Mouse (Mus musculus) heart, adult 2 months (tissue): ENCODE measurements around the gene Zfp119b. TPM values are rescaled to one million over a fixed set of nuclear protein-coding genes. Genes with fewer than 3 reads are reported as not detected.

Experiments used
- DNase-seq, 2 experiments: peaks; one replicate each; pipeline ENCODE4 v3.0.0; 2021
- H3K27ac ChIP-seq: fragments of 200-600 bp; 2 replicates; pipeline ENCODE4 v1.8.1; 2022
- H3K27me3 ChIP-seq: fragments of 200-500 bp; 2 replicates; pipeline ENCODE4 v1.6.1; 2012; ENCODE audit warnings: mild to moderate bottlenecking, low read length, inconsistent platforms, mixed read lengths; ENCODE audit not compliant: control insufficient read depth, insufficient read depth
- H3K36me3 ChIP-seq: fragments of 200-500 bp; 2 replicates; pipeline ENCODE4 v1.6.1; 2012; ENCODE audit warnings: low read length, inconsistent platforms; ENCODE audit not compliant: control insufficient read depth, insufficient read depth
- H3K4me1 ChIP-seq: fragments of 200-500 bp; 2 replicates; pipeline ENCODE4 v1.6.1; 2011; ENCODE audit warnings: low read length; ENCODE audit not compliant: control insufficient read depth, insufficient read depth
- H3K4me3 ChIP-seq: fragments of 200-600 bp; 2 replicates; pipeline ENCODE4 v1.8.1; 2022
- H3K79me2 ChIP-seq: fragments of 200-500 bp; replicated peaks from 2 replicates; pipeline ENCODE4 v1.6.1; 2012; ENCODE audit warnings: mild to moderate bottlenecking, inconsistent platforms, low read length, moderate library complexity, mixed read lengths; ENCODE audit not compliant: control insufficient read depth, insufficient read depth
- H3K9ac ChIP-seq: fragments of 200-500 bp; 2 replicates; pipeline ENCODE4 v1.6.1; 2012; ENCODE audit warnings: low read depth, mild to moderate bottlenecking, control low read depth, inconsistent platforms, low read length, mixed read lengths
- CTCF ChIP-seq: fragments of 200-600 bp; IDR thresholded peaks from 2 replicates; pipeline ENCODE4 v1.8.1; 2022; ENCODE audit warnings: antibody characterized with exemption, mild to moderate bottlenecking, moderate library complexity
- EP300 ChIP-seq: fragments of 200-500 bp; IDR thresholded peaks from 2 replicates; pipeline ENCODE4 v1.6.1; 2011; ENCODE audit warnings: low read depth, low read length, control low read depth; ENCODE audit not compliant: insufficient read depth
- POLR2A ChIP-seq: fragments of 200-500 bp; IDR thresholded peaks from 2 replicates; pipeline ENCODE4 v1.6.1; 2011; ENCODE audit warnings: mild to moderate bottlenecking, low read depth, low read length, control low read depth; ENCODE audit not compliant: insufficient read depth
- WGBS: fragments of 180-500 bp; shearing (Covaris S2); methylation state at CpG from one replicate; pipeline ENCODE4 v1.1.7; 2018; 5-methylcytosine and 5-hydroxymethylcytosine counted together
- intact Hi-C: fragments of 180-260 bp; cut with DNase I; formaldehyde crosslinking; loops from one replicate; pipeline ENCODE4 v1.15.1; 2025
- polyA plus RNA-seq: library from polyadenylated mRNA; depleted of rRNA; stranded (reverse); fragments of >200 nt; gene quantifications from 2 replicates; pipeline ENCODE4 v1.2.3, GENCODE M21; 2012
- total RNA-seq, 2 experiments: library from RNA; stranded (reverse); gene quantifications; 2 replicates each; pipeline ENCODE4 v1.2.3; 2021

Zfp119b gene
- total and polyA plus RNA-seq, 3 experiments: 0.49 to 3.9 (median 2.5) TPM

DNA sequence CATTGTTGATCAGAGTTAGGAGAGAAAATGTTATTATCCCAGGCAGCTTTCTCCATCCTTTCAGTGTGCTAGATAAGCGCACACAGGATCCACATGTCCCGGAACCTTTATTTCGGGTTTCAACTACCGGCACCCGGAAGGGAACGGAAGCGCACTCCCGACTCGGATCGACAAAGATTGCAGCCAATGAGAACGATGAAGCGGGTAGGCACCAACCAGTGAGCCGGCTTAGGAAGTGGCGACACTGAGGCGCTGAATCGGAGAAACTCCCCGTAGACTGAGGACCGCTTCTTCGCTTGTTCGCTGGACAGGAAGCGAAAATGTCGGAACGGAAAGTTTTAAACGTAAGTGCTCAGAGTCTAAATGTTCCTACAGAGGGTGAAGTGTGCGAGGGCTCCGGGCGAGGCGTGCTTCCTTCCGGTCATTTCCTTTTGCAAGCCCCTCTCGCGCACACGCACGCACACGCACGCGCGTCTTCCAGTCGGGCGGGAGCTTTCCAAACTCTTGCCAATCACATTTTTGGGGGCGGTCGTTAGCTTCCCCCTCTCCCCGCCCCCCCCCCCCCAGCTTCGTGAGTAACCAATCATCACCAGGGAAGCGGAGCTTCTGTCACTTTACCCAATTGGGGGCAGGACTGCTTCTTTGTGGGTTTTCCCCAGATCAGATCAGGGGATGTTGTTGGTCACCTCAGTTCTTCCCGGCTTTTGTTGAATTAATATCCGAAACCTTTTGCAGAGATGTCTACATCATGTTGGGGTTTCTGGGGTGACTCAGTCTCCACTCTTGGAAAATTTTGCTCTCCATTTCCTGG lies 9.8 kb upstream of the Zfp119b start, which contains the start of gene Yju2:
Gene Yju2, plus strand, starts transcription at position 182 of the 811 bp plus-strand sequence.
- DNase-seq: peak; percentile 92 to 95
- Histone ChIP-seq H3K36me3 (no peaks in the 10 kb centered on the region), H3K79me2 (no peaks in the 10 kb centered on the region), H3K27ac (peak within 1 kb of the TSS; percentile 95), H3K27me3 (no peaks in the 10 kb centered on the region), H3K4me3 (peak within 1 kb of the TSS; percentile 72), H3K4me1 (peaks cover 4% of the 10 kb centered on the region), H3K9ac (peak within 1 kb of the TSS; percentile 55)
- intact Hi-C loops: loop anchor here (2.0 to 10.0 kb wide), 4 partner anchors 14 to 296 kb away; partner anchors contain the start of genes Fem1a, Pot1b and Sh3gl1
- WGBS: under 1% methylated on average over 46 of the region's 46 CpGs
- peak; percentile 42; the same call in 1 of the 2 replicates for TF ChIP-seq EP300
- peak; percentile 86 for TF ChIP-seq POLR2A
- no peak for TF ChIP-seq CTCF

DNA sequence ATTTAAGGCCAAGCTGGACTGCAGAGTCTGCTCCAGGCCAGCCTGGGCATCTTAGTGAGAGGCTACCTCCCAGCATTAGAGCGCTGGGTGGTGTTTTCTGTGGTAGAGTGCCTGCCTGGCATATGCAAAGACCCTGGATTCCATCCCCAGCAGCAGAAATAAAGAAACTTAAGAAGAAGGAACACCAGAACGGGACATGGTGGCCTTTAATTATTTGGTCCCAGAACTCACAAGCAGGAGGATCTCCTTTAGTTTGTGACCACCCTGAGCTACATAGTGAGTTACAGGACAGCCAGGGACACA lies 9.2 kb upstream of the Zfp119b start:
- Histone ChIP-seq H3K36me3 (no peaks in the 10 kb centered on the region), H3K27ac (peak overlapping the region; percentile 95), H3K9ac (no peak overlapping the region), H3K79me2 (no peaks in the 10 kb centered on the region), H3K27me3 (no peaks in the 10 kb centered on the region), H3K4me1 (peaks cover 4% of the 10 kb centered on the region), H3K4me3 (peak overlapping the region; percentile 72)
- DNase-seq: no peak
- 20% methylated on average over 2 of the region's 2 CpGs for WGBS
- TF ChIP-seq POLR2A: no peak
- no peak for TF ChIP-seq CTCF
- TF ChIP-seq EP300: no peak
- intact Hi-C loops: loop anchor here (2.0 to 10.0 kb wide), 4 partner anchors 14 to 296 kb away; partner anchors contain the start of genes Fem1a, Pot1b and Sh3gl1

DNA sequence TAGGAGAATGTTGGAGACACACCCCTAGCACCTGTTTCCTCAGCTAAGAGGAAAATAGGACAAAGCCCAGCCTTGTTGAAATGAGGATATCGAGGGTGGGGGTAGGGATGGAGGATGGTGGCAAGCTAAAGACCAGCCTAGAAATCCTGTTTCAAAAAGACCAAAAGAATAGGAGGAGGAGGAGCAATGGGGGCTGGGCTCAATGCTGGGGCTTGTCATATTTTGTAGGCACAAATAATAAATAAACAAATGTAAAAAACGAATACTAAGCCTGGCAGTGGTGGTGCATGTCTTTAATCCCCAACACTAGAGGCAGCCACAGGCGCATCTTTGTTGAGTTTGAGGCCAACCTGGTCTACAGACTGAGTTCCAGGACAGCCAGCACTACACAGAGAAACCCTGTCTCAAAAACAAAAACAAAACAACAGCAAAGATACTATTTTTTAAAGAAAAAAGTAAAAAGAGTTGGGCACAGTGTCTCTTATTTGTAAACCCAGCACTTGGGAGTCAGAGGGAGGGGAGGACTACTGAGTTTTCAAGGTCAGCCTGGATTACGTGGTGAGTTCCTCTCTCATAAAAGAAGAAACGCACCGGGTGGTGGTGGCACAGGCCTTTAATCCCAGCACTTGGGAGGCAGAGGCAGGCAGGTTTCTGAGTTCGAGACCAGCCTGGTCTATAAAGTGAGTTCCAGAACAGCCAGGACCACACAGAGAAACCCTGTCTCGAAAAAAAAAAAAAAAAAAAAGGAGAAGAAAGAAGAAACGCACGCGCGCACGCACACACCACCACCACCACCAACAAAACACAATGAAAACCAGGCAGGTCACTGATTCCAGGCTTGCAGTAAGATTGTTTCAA lies 8.7 kb upstream of the Zfp119b start:
- intact Hi-C loops: loop anchor here (1.0 to 10.0 kb wide), 5 partner anchors 13 to 297 kb away; partner anchors contain the start of genes Fem1a, Pot1b, Sh3gl1 and Zfp959
- TF ChIP-seq POLR2A (no peak), EP300 (no peak)
- H3K9ac ChIP-seq: no peak overlapping the region
- H3K27me3 ChIP-seq: no peaks in the 10 kb centered on the region
- H3K4me1 ChIP-seq: peaks cover 4% of the 10 kb centered on the region
- peak overlapping the region; percentile 72; the same call in 1 of the 2 replicates for H3K4me3 ChIP-seq
- WGBS: 79% methylated on average over 13 of the region's 13 CpGs
- no peaks in the 10 kb centered on the region for H3K79me2 ChIP-seq
- no peaks in the 10 kb centered on the region for H3K36me3 ChIP-seq
- peak overlapping the region; percentile 95 for H3K27ac ChIP-seq
- no peak for DNase-seq

DNA sequence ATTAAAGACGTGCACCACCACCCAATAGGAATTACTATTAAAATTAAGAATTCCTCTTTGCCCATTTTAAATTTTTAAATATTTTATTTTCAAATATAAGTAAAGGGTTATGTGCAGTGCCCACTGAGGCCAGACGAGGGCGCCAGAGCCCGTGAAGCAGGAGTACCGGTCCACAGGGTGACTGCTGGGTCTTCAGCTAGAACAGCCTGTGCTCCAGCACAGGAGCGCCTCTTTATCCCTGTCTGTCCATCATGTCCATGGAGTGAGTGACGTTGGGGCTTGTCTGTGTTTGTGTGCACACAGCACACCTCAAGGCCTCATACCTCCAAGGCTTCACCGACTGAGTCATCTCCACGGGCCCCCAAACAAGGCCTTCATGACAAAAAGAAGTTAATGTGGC lies 7.9 kb upstream of the Zfp119b start:
- Histone ChIP-seq H3K4me3 (no peak overlapping the region), H3K27me3 (no peaks in the 10 kb centered on the region), H3K9ac (no peak overlapping the region), H3K27ac (no peak overlapping the region), H3K4me1 (peaks cover 4% of the 10 kb centered on the region), H3K36me3 (no peaks in the 10 kb centered on the region), H3K79me2 (no peaks in the 10 kb centered on the region)
- TF ChIP-seq CTCF: peak; percentile 98
- 0 out of 2 replicates have a peak, but pooled peaks have one; percentile 29 for TF ChIP-seq EP300
- TF ChIP-seq POLR2A: no peak
- intact Hi-C loops: loop anchor here (1.0 to 10.0 kb wide), 4 partner anchors 65 to 298 kb away; partner anchors contain the start of genes Fem1a, Pot1b, Sh3gl1 and Zfp959
- 15% methylated on average over 9 of the region's 9 CpGs for WGBS
- DNase-seq: peak; percentile 59 to 80

DNA sequence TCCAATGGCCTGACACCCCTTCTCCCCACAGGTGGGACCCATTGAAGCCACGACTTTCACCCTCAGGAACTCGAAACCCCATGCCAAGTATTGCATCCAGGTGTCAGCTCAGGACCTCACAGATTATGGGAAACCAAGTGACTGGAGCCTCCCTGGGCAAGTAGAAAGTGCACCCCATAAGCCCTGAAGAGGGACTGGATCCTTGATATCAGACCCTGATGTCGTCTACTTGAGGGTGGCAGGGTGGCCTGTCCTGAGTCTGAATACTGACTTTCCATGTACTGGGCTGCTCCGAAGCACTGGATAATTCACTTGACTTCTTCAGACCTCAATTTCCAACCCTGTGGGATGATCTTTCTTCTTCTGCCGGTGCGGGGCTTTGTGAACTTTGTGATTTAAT lies 7.3 kb upstream of the Zfp119b start:
- TF ChIP-seq EP300 (no peak), CTCF (no peak), POLR2A (no peak)
- Histone ChIP-seq H3K27me3 (no peaks in the 10 kb centered on the region), H3K27ac (no peak overlapping the region), H3K9ac (no peak overlapping the region), H3K36me3 (no peaks in the 10 kb centered on the region), H3K79me2 (no peaks in the 10 kb centered on the region), H3K4me1 (peaks cover 4% of the 10 kb centered on the region), H3K4me3 (no peak overlapping the region)
- intact Hi-C loops: loop anchor here (5.0 to 10.0 kb wide), 3 partner anchors 81 to 298 kb away; partner anchors contain the start of genes Fem1a, Pot1b and Sh3gl1
- DNase-seq: no peak
- 28% methylated on average over 6 of the region's 6 CpGs for WGBS
